Mouse (Mus musculus): ENCODE results near the gene Vstm2a. TPM values are rescaled to one million over a fixed set of nuclear protein-coding genes. Genes with fewer than 3 reads are reported as not detected.

The Vstm2a gene
- polyA plus RNA-seq, 1 experiment, result 2.4 TPM

- DNase-seq (ENCODE audit: low spot score), result no peak
Observed at GRCm38 (mm10) chr11:16439548-16440251, 182.2 kb downstream of the Vstm2a start.
